Mouse (Mus musculus): Measurements from ENCODE around the gene Olfr957.

- TF ChIP-seq POLR2A (IDR thresholded peaks at IDR 0.05; ENCODE audit: insufficient read length, low read depth) (no peak), E2F4 (IDR thresholded peaks at IDR 0.05; ENCODE audit: insufficient read depth) (no peak), MAX (IDR thresholded peaks at IDR 0.05; ENCODE audit: low read depth) (no peak), MYOD1 (IDR thresholded peaks at IDR 0.05; ENCODE audit: control insufficient read depth in 1 of 3, insufficient read length in 2 of 3, low read depth in 2 of 3) (no peak), POLR2AphosphoS2 (IDR thresholded peaks at IDR 0.05; ENCODE audit: insufficient read length, low read depth) (no peak), USF1 (IDR thresholded peaks at IDR 0.05; ENCODE audit: low read depth) (no peak), TCF12 (IDR thresholded peaks at IDR 0.05; ENCODE audit: insufficient read depth, poor library complexity, severe bottlenecking) (no peak), MYOG (IDR thresholded peaks at IDR 0.05; ENCODE audit: control insufficient read depth in 1 of 3, insufficient read depth in 1 of 3, insufficient read length in 2 of 3, low read depth in 2 of 3) (no peak), CEBPB (IDR thresholded peaks at IDR 0.05; ENCODE audit: insufficient read depth, poor library complexity, severe bottlenecking) (no peak), TCF3 (IDR thresholded peaks at IDR 0.05; ENCODE audit: insufficient read length, low read depth) (no peak), SRF (IDR thresholded peaks at IDR 0.05; ENCODE audit: control insufficient read depth, insufficient read length, low read depth) (no peak), REST (IDR thresholded peaks at IDR 0.05; ENCODE audit: insufficient read depth, insufficient read length) (no peak)
Observed at GRCm38 (mm10) chr9:39558349-39558647, 42.7 kb upstream of the Olfr957 start.
